Mouse (Mus musculus) liver, embryonic 15.5 days (tissue): ENCODE data around the gene Rab11fip3. TPM values are rescaled to one million over a fixed set of nuclear protein-coding genes. Genes with fewer than 3 reads are reported as not detected.

Experiments used
- ATAC-seq: fragments of 200-750 bp; cut with Nextera tagmentation; 2 replicates; pipeline ENCODE4 v1.8.0; 2017; ENCODE audit warnings: moderate number of reproducible peaks, mild to moderate bottlenecking, moderate library complexity; ENCODE audit not compliant: insufficient read depth
- H3K27ac ChIP-seq: fragments of 300-500 bp; sonication (generic); replicated peaks from 2 replicates; pipeline ENCODE4 v1.5.1; 2015; ENCODE audit warnings: mild to moderate bottlenecking, inconsistent platforms
- H3K27me3 ChIP-seq: fragments of 300-500 bp; sonication (generic); 2 replicates; pipeline ENCODE4 v1.6.1; 2015; ENCODE audit warnings: mild to moderate bottlenecking, inconsistent platforms
- H3K36me3 ChIP-seq: fragments of 300-500 bp; sonication (generic); replicated peaks from 2 replicates; pipeline ENCODE4 v1.6.1; 2015; ENCODE audit warnings: moderate library complexity, mild to moderate bottlenecking, inconsistent platforms
- H3K4me1 ChIP-seq: fragments of 300-500 bp; sonication (generic); replicated peaks from 2 replicates; pipeline ENCODE4 v1.6.1; 2015; ENCODE audit warnings: inconsistent platforms
- H3K4me2 ChIP-seq: fragments of 300-500 bp; sonication (generic); 2 replicates; pipeline ENCODE4 v1.6.1; 2015; ENCODE audit warnings: moderate library complexity, mild to moderate bottlenecking, inconsistent platforms
- H3K4me3 ChIP-seq: fragments of 300-500 bp; sonication (generic); replicated peaks from 2 replicates; pipeline ENCODE4 v1.5.1; 2015; ENCODE audit warnings: mild to moderate bottlenecking, inconsistent platforms
- H3K9ac ChIP-seq: fragments of 300-500 bp; sonication (generic); 2 replicates; pipeline ENCODE4 v1.6.1; 2015; ENCODE audit warnings: moderate library complexity, mild to moderate bottlenecking, inconsistent platforms
- H3K9me3 ChIP-seq: fragments of 300-500 bp; sonication (generic); replicated peaks from 2 replicates; pipeline ENCODE4 v1.6.1; 2016; ENCODE audit warnings: inconsistent platforms
- WGBS: fragments of 180-500 bp; shearing (Covaris S2); methylation state at CpG from one replicate; pipeline ENCODE4 v1.1.7; 2015; ENCODE audit warnings: mixed read lengths; ENCODE audit not compliant: insufficient replicate concordance; 5-methylcytosine and 5-hydroxymethylcytosine counted together
- polyA plus RNA-seq: library from polyadenylated mRNA; unstranded; fragments of >200 nt; fragmentation: Nextera tagmentation; extraction: Ambion mirVana; gene quantifications from 2 replicates; pipeline ENCODE4 v1.2.1, GENCODE M21; 2015

The Rab11fip3 gene
- polyA plus RNA-seq, 1 experiment from 2014 or later: 2.1 TPM

DNA sequence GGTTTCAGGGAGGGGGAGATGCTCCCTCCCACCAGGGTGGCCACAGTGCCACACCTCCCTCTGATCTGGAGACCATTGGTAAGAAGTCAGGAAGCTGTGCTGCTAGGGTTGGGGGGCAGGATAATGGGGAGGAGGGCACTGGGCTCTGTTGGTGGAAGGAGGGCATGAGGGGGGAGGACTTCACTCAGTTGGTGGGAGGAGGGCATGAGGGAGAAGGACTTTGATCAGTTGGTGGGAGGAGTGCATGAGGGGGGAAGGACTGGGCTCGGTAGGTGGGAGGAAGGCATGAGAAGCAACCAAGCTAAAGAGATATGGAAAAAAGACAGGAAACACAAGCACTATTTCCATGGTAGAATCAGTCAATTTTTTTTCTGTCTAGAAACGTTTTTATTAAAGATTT lies 11.5 kb upstream of the Rab11fip3 start:
- no peak overlapping the region for H3K27ac ChIP-seq
- no peak for ATAC-seq
- H3K4me1 ChIP-seq: no peaks in the 10 kb centered on the region
- no peaks in the 10 kb centered on the region for H3K9me3 ChIP-seq
- H3K4me3 ChIP-seq: no peak overlapping the region
- no peak overlapping the region for H3K9ac ChIP-seq
- H3K27me3 ChIP-seq: peaks cover 9% of the 10 kb centered on the region; the same call in 1 of the 2 replicates
- WGBS: 17% methylated on average over 2 of the region's 2 CpGs
- no peaks in the 10 kb centered on the region; the same call in 1 of the 2 replicates for H3K36me3 ChIP-seq
- H3K4me2 ChIP-seq: no peak overlapping the region

DNA sequence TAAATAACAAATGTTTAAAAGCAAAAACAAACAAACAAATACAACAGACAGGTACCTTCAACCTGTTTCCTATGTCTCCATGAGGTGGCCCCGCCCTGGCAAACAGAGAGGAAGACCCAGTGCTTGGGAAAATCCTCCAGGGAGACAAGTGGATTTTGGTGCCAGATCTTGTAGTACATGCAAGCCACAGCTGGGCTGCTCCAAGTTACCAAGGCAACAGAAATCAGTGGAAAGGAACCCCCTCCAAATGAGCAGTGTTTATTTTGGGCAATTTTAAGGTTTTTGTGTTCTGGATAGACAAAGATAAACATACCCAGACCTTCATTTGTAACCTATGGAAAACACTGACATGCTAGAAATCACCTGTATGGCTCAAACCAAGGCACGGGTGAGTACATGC lies 9.5 kb upstream of the Rab11fip3 start:
- H3K27me3 ChIP-seq: peaks cover 9% of the 10 kb centered on the region; the same call in 1 of the 2 replicates
- ATAC-seq: no peak
- no peaks in the 10 kb centered on the region for H3K36me3 ChIP-seq
- no peak overlapping the region for H3K9ac ChIP-seq
- H3K4me1 ChIP-seq: no peaks in the 10 kb centered on the region
- H3K4me2 ChIP-seq: no peak overlapping the region
- H3K9me3 ChIP-seq: no peaks in the 10 kb centered on the region
- H3K4me3 ChIP-seq: no peak overlapping the region
- H3K27ac ChIP-seq: no peak overlapping the region
- 53% methylated on average over 2 of the region's 2 CpGs for WGBS

DNA sequence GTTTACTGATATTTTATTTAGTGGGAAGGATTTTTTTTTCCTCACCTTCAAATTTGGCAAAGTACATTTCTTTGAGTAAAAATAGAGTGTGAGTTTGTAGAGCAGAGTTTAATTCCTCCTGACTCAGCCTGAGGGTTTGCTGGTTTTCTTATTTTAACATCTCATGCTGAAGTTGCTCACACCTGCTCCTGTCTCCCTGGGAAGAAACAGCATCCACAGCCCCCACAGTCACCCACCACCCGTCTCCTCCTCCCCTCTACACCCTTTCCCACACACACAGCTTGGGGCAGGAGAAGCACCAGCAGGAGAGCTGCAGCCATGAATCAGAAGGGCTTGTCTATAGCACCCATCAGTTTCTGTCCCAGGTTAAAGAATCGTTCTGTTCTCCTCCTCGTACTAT lies 5.9 kb upstream of the Rab11fip3 start:
- no peaks in the 10 kb centered on the region for H3K36me3 ChIP-seq
- no peak for ATAC-seq
- H3K9ac ChIP-seq: no peak overlapping the region
- H3K9me3 ChIP-seq: no peaks in the 10 kb centered on the region
- peaks cover under 1% of the 10 kb centered on the region; the same call in 1 of the 2 replicates for H3K4me1 ChIP-seq
- no peak overlapping the region for H3K4me2 ChIP-seq
- WGBS: 55% methylated on average over 3 of the region's 3 CpGs
- peaks cover 42% of the 10 kb centered on the region for H3K27me3 ChIP-seq
- H3K4me3 ChIP-seq: no peak overlapping the region
- H3K27ac ChIP-seq: no peak overlapping the region

DNA sequence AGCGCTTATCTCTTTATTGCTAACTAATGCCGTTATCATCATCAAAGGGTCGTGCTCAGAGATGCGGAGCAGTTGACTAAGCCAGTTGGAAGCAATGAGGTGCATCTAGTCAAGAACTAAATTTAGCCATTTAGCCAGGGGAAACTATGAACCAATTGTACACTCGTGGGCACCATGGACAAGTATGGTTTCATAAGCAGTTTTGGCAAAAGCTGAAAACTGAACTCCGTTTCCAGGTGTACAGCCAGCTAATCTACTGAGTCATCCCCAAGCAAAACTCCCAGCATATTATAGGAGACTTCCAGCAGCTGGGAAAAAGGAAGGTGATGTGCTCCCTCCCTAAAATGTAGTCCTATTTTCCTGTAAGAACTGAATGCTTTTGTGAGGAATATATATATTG lies 781 bp upstream of the Rab11fip3 start:
- Histone ChIP-seq H3K9me3 (no peaks in the 10 kb centered on the region), H3K27ac (no peak overlapping the region), H3K9ac (no peak overlapping the region), H3K36me3 (no peaks in the 10 kb centered on the region), H3K4me1 (peaks cover 30% of the 10 kb centered on the region), H3K4me2 (peak overlapping the region; percentile 94), H3K4me3 (peak overlapping the region; percentile 69), H3K27me3 (peaks cover 73% of the 10 kb centered on the region)
- ATAC-seq: no peak
- WGBS: 20% methylated on average over 6 of the region's 6 CpGs

DNA sequence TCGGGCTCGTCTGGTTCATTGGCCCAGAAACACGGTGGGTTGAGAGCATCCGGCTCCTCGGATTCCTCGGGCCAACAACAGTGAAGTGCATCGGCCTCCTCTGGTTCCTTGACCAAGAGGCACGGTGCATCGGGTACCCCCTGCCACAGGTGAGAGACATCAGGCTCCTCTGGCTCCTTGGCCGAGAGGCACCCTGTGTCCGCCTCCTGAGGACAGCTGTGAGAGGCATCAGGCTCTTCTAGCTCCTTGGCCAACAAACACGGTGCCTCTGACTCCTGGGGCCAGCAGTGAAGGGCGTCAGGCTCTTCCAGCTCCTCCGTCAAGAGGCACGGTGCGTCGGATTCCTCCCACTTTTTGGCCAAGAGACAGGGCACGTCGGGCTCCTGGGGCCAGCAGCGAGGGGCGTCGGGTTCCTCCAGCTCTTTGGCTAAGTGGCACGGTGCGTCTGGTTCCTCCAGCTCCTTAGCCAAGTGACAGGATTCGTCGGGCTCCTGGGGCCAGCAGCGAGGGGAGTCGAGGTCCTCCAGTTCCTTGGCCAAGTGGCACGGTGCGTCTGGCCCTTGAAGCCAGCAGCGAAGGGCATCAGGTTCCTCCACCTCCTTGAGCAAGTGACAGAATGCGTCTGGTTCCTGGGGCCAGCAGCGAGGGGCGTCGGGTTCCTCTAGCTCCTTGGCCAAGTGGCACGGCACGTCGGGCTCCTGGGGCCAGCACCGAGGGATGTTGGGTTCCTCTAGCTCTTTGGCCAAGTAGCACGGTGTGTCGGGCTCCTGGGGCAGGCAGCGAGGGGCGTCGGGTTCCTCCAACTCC lies 1.1 kb downstream of the Rab11fip3 start:
- no peak overlapping the region for H3K27ac ChIP-seq
- H3K9ac ChIP-seq: peak overlapping the region; percentile 51
- H3K36me3 ChIP-seq: no peaks in the 10 kb centered on the region
- no peak for ATAC-seq
- peaks cover 73% of the 10 kb centered on the region for H3K27me3 ChIP-seq
- no peaks in the 10 kb centered on the region for H3K9me3 ChIP-seq
- peak overlapping the region; percentile 69 for H3K4me3 ChIP-seq
- 4% methylated on average over 44 of the region's 44 CpGs for WGBS
- peak overlapping the region; percentile 94 for H3K4me2 ChIP-seq
- peaks cover 33% of the 10 kb centered on the region for H3K4me1 ChIP-seq

DNA sequence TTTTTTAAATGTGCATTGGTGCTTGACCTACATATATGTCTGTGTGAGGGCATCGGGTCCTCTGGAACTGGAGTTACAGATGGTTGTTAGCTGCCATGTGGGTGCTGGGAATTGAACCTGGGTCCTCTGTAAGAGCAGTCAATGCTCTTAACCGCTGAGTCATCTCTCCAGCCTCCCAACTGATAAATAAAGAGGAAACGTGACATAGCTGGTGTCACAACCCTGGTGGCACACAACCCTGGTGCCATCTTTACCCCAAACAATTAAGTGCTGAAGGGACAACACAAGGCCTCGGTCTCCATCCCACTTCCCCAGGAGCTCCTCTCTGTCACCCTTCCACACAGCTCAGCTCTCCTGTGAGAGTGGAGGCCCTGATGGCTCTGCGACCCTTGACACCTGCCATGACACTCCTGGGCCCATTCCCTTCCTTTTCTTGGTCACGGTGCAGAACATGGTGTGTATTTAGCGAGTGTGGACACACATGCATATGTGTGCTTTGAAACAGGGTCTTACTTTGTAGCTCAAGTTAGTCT lies 2.8 kb downstream of the Rab11fip3 start:
- Histone ChIP-seq H3K27me3 (peaks cover 57% of the 10 kb centered on the region), H3K4me2 (no peak overlapping the region)
- WGBS: 67% methylated on average over 7 of the region's 7 CpGs

DNA sequence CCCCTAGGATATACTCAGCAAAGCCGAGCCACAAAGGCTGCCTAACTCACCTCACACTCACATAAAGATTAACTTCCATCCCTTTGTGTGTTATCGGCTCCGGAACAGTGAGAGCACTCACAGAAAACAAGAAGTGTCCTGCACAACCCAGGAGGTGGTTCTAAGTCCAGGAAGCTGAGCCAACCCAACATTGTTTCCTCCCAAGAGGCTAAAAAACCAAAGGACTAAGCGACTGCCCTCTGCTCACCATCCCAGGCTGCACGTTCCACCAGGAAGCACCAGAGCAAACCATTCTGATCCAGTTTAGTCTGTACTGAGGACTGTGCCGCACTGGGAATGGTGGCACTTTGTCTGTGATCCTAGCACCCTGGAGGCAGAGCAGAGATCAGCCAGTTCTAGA lies 4.4 kb downstream of the Rab11fip3 start:
- WGBS: 33% methylated on average over 6 of the region's 6 CpGs
- Histone ChIP-seq H3K4me1 (peaks cover 29% of the 10 kb centered on the region), H3K9ac (no peak overlapping the region), H3K27ac (no peak overlapping the region), H3K9me3 (no peaks in the 10 kb centered on the region), H3K36me3 (no peaks in the 10 kb centered on the region), H3K4me3 (no peak overlapping the region), H3K4me2 (no peak overlapping the region), H3K27me3 (peaks cover 40% of the 10 kb centered on the region)
- no peak for ATAC-seq

More for the DNA sequence above, 2.8 kb downstream of the Rab11fip3 start:
- Histone ChIP-seq H3K36me3 (no peaks in the 10 kb centered on the region), H3K4me3 (no peak overlapping the region), H3K9me3 (no peaks in the 10 kb centered on the region), H3K4me1 (peaks cover 33% of the 10 kb centered on the region), H3K27ac (no peak overlapping the region), H3K9ac (no peak overlapping the region)
- no peak for ATAC-seq

DNA sequence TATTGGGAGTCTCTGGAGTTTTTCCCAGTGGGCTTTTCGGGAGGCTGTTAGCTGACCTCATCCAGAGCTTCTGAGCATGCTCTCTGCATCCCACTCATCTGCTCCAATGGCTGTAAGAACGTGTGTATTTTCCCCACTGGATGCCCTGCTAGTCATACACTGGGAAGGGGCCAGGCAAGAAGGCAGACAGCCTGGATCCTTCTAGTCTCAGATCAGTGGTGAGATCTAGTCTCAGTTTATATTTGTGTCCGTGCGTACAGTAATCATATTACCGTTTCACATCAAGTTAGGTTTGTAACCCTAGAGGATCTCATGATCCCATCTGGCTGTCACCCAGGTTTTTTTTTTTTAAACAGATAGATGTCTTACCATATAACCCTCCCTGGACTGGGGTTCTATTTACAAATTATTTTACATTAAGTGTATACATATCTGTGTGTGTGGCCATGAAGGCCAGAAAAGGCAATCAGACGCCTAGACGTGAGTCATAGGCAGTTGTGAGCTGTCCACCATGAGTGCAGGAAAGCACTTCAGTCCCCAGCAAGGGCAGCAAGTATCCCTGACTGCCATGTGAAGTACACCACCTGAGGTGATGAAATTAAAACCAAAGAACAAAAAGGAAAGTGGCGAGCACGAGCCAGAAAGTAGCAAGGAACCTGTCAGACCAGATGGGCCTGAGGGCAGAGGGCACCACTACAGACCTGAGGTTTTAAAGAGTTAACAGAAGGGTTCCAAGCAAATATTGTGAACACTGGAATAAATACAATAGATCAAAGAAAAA lies 11.4 kb downstream of the Rab11fip3 start:
- H3K36me3 ChIP-seq: no peaks in the 10 kb centered on the region
- H3K4me1 ChIP-seq: peaks cover 12% of the 10 kb centered on the region
- WGBS: 74% methylated on average over 9 of the region's 9 CpGs
- H3K4me2 ChIP-seq: no peak overlapping the region
- H3K27ac ChIP-seq: no peak overlapping the region
- H3K4me3 ChIP-seq: no peak overlapping the region
- no peak overlapping the region for H3K9ac ChIP-seq
- no peaks in the 10 kb centered on the region; the same call in 1 of the 2 replicates for H3K27me3 ChIP-seq
- ATAC-seq: no peak
- H3K9me3 ChIP-seq: no peaks in the 10 kb centered on the region

DNA sequence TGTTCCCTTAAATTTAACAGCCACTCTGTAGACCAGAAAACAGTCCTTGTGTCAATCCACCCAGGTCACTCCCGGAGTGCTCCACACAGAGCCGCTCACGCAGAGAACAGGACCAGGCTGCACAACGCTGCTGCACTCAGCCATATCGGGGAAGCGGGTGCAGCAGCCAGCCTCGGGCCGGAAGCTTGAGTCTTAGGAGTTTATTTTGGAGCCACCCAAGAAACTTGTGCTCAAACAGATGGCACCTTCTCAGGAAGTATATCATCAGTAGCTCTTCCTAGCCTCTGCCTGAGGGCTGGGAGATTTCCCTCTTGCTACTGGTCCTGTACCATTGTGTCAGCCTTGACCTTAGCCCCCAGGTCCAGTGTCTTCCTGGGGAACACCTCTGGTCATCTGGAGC lies 12.1 kb downstream of the Rab11fip3 start:
- Histone ChIP-seq H3K9ac (no peak overlapping the region), H3K27ac (no peak overlapping the region), H3K4me3 (no peak overlapping the region), H3K36me3 (no peaks in the 10 kb centered on the region), H3K27me3 (no peaks in the 10 kb centered on the region; the same call in 1 of the 2 replicates), H3K4me1 (peaks cover 12% of the 10 kb centered on the region), H3K4me2 (no peak overlapping the region), H3K9me3 (no peaks in the 10 kb centered on the region)
- WGBS: 74% methylated on average over 8 of the region's 8 CpGs
- no peak for ATAC-seq

DNA sequence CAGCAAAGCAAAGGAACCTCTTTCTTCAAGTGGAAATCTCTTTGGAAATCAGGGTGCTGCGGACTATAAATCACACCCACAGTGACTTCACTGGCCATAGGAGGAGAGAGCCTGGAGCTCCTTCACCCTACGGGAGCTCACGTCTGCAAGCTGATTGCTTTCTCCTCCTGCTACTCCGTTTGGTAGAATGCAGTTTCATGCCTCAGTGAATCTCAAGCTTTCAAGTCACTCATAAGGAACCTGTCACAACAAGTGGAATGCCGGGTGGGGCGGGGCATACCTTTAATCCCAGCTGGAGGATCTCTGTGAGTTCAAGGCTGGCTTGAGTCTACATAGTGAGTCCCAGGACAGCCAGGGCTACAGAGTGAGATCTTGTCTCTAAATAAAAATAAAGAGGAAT lies 14.2 kb downstream of the Rab11fip3 start:
- Histone ChIP-seq H3K4me3 (no peak overlapping the region), H3K4me2 (no peak overlapping the region), H3K9me3 (no peaks in the 10 kb centered on the region), H3K36me3 (no peaks in the 10 kb centered on the region), H3K27me3 (no peaks in the 10 kb centered on the region; the same call in 1 of the 2 replicates), H3K9ac (no peak overlapping the region), H3K27ac (no peak overlapping the region), H3K4me1 (peaks cover 12% of the 10 kb centered on the region)
- ATAC-seq: no peak
- 73% methylated on average over 6 of the region's 6 CpGs for WGBS
